Mouse (Mus musculus): Measurements from ENCODE around the gene Itih1. TPM values are rescaled to one million over a fixed set of nuclear protein-coding genes. Genes with fewer than 3 reads are reported as not detected.
A peak's percentile ranks its signal among the peaks of the same experiment; 100 is the strongest.

The Itih1 gene
- polyA plus RNA-seq, 1 experiment: 0.09 TPM

DNA sequence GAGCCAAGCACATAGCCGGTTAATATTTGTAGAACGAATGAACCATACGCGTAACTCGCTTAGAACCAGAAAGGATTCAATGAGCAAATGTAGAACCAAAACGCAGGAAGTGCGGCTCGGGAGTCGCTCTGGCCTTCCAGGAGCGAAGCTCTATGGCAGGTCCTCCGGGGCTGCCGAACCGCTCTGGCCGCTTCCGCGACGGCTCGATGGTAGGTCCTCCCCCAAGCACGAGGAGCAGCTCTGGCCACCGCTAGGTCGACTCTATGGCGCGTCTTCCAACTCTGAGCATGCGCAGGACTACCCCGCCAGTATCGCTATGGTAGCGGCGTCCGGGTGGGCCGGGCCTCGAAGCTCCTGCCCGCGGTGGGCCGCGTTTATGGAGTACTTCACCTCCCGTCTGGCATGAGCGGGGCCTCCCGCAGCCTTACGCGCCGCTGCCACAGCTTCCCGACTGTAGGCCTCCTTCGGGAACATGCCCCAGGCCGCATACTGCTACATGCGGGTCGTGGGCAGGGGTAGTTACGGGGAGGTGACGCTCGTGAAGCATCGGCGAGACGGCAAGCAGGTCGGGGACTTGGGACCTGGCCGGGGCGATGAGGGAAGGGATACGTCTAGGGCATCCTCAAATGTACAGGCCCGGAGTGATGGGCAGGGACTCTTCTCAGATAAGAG, 8.2 kb upstream of the Itih1 start, which contains the start of gene Nek4:
TSS of gene Nek4 (plus strand) at position 224 of the 672 bp plus-strand sequence.
- peak; percentile 96 for DNase-seq
- H3K4me3 ChIP-seq (ENCODE audit: control insufficient read depth, insufficient read depth, low read length): peak within 1 kb of the TSS; percentile 70
- under 1% methylated on average over 57 of the region's 57 CpGs for WGBS
- TF ChIP-seq POLR2A (IDR thresholded peaks at IDR 0.05; ENCODE audit: control insufficient read depth, extremely low read depth, insufficient read depth, low read length, poor library complexity) (peak; percentile 42; the same call in 1 of the 2 replicates), CTCF (IDR thresholded peaks at IDR 0.05; ENCODE audit: borderline replicate concordance, control insufficient read depth, extremely low read depth, insufficient read depth, low read length, poor library complexity) (peak; percentile 60; the same call in 1 of the 2 replicates)
- peaks cover 2% of the 10 kb centered on the region for H3K4me1 ChIP-seq (replicated peaks; ENCODE audit: control insufficient read depth, insufficient read depth, low read length)
- no peaks in the 10 kb centered on the region for H3K27me3 ChIP-seq (ENCODE audit: control insufficient read depth, insufficient read depth, low read length)
- no peaks in the 10 kb centered on the region for H3K36me3 ChIP-seq (ENCODE audit: control insufficient read depth, insufficient read depth, low read length)
- no peak within 1 kb of the TSS for H3K27ac ChIP-seq (ENCODE audit: control insufficient read depth, insufficient read depth, low read length)

DNA sequence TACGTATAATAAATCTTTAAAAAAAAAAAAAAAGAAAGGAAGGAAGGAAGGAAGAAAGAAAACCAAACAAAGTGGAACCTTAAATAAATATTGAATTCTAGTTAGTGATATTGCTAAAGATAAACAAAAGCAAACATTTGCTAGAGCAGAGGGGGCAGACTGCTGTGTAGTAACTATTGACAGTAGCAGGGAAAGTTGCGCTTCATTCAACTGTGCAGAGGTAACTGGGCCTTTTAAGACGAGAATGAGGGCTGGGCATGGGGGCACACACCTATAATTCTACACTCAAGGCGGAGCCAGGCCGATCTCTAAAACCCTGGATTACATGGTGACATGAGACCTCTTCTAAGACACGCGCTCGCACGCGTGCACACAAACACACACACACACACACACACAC, 6.9 kb upstream of the Itih1 start:
- no peaks in the 10 kb centered on the region for H3K27me3 ChIP-seq (ENCODE audit: control insufficient read depth, insufficient read depth, low read length)
- no peak overlapping the region for H3K27ac ChIP-seq (ENCODE audit: control insufficient read depth, insufficient read depth, low read length)
- no peak overlapping the region for H3K4me3 ChIP-seq (ENCODE audit: control insufficient read depth, insufficient read depth, low read length)
- no peaks in the 10 kb centered on the region for H3K36me3 ChIP-seq (ENCODE audit: control insufficient read depth, insufficient read depth, low read length)
- DNase-seq: no peak
- 98% methylated on average over 10 of the region's 10 CpGs for WGBS
- TF ChIP-seq CTCF (IDR thresholded peaks at IDR 0.05; ENCODE audit: borderline replicate concordance, control insufficient read depth, extremely low read depth, insufficient read depth, low read length, poor library complexity): no peak
- TF ChIP-seq POLR2A (IDR thresholded peaks at IDR 0.05; ENCODE audit: control insufficient read depth, extremely low read depth, insufficient read depth, low read length, poor library complexity): no peak
- peaks cover 2% of the 10 kb centered on the region for H3K4me1 ChIP-seq (replicated peaks; ENCODE audit: control insufficient read depth, insufficient read depth, low read length)

DNA sequence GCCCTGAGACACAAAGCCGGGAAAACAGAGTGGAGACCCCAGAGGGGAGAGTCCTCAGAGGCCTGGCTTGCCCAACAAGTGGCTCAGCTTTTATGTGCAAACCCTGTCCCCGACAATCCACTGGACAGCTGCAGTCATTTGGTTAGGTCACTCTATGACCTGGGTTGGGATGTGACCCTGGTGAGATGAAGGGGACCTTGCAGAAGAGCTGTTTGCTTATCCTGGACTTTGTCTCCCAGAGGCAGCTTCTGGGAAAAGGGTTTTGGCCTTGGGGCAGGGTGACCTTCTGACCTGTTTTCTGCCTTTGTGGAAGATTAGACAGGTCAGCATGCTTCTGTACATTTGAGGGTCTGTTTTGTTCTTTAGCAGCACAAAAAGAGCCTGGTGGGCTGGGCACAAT, 1.7 kb upstream of the Itih1 start:
- 98% methylated on average over 2 of the region's 2 CpGs for WGBS
- no peaks in the 10 kb centered on the region for H3K4me1 ChIP-seq (replicated peaks; ENCODE audit: control insufficient read depth, insufficient read depth, low read length)
- no peak for DNase-seq
- no peak overlapping the region for H3K4me3 ChIP-seq (ENCODE audit: control insufficient read depth, insufficient read depth, low read length)
- H3K27ac ChIP-seq (ENCODE audit: control insufficient read depth, insufficient read depth, low read length): no peak overlapping the region
- H3K27me3 ChIP-seq (ENCODE audit: control insufficient read depth, insufficient read depth, low read length): no peaks in the 10 kb centered on the region
- no peak for TF ChIP-seq POLR2A (IDR thresholded peaks at IDR 0.05; ENCODE audit: control insufficient read depth, extremely low read depth, insufficient read depth, low read length, poor library complexity)
- no peak for TF ChIP-seq CTCF (IDR thresholded peaks at IDR 0.05; ENCODE audit: borderline replicate concordance, control insufficient read depth, extremely low read depth, insufficient read depth, low read length, poor library complexity)
- H3K36me3 ChIP-seq (ENCODE audit: control insufficient read depth, insufficient read depth, low read length): no peaks in the 10 kb centered on the region

DNA sequence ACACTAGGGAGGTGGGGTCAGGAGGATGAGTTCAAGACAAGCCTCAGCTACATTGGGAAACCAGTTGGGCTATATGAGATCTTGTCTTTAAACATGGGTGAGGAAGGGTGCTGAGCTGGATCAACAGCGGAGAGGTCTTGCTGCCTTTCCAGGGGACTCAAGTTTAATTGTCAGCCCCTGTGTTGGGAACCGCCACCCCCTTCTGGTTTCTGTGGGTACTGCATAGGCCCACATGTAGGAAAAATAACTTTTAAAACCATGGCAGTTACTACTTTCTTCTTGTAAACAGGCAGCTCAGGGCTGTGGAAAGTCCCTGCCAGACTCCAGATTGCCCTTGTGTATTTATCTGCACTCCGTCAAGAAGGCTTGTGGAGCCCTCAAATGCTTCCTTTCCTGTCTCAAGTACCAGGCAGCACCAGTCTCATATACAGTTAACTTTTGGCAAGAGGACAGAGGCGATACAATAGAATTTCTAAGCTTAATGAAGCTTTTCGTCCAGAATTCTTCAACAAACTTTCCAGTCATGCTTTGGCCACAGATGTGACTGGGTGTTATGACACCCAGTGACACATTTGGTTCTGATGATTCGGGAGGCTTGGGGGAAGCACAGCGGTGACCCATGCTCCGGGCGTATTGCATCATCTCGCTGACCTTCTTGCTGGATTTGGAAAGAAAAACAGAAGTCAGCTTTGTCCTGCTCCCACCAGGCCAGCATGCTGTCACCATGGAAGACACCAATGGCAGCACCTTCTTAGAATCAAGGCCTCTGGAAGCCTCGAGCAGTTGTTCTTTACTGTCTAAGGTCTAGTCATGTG, 978 bp upstream of the Itih1 start:
- H3K36me3 ChIP-seq (ENCODE audit: control insufficient read depth, insufficient read depth, low read length): no peaks in the 10 kb centered on the region
- H3K27me3 ChIP-seq (ENCODE audit: control insufficient read depth, insufficient read depth, low read length): no peaks in the 10 kb centered on the region
- DNase-seq: peak; percentile 53
- no peak for TF ChIP-seq POLR2A (IDR thresholded peaks at IDR 0.05; ENCODE audit: control insufficient read depth, extremely low read depth, insufficient read depth, low read length, poor library complexity)
- no peak for TF ChIP-seq CTCF (IDR thresholded peaks at IDR 0.05; ENCODE audit: borderline replicate concordance, control insufficient read depth, extremely low read depth, insufficient read depth, low read length, poor library complexity)
- WGBS: 79% methylated on average over 11 of the region's 11 CpGs
- H3K4me1 ChIP-seq (replicated peaks; ENCODE audit: control insufficient read depth, insufficient read depth, low read length): no peaks in the 10 kb centered on the region
- no peak overlapping the region for H3K27ac ChIP-seq (ENCODE audit: control insufficient read depth, insufficient read depth, low read length)
- H3K4me3 ChIP-seq (ENCODE audit: control insufficient read depth, insufficient read depth, low read length): no peak overlapping the region

DNA sequence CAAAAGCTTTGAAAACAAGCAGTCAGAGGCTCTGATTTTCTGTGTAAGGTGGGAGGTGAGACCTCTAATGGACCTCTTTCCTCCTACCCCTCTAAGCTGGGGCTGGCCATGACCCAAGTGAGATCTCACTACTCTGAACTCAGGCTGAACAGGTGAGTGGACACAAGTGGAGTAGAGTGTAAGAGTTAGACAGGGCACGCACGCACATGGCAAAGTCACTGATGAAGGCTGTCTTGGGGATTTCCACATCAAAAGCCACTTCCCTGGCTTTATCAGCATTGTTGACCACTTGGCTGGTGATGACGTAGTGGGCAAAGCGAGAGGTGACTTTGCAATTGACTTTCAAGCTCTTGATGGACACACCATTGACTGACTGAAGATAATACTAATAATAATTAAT, 835 bp downstream of the Itih1 start:
- TF ChIP-seq CTCF (IDR thresholded peaks at IDR 0.05; ENCODE audit: borderline replicate concordance, control insufficient read depth, extremely low read depth, insufficient read depth, low read length, poor library complexity) (no peak), POLR2A (IDR thresholded peaks at IDR 0.05; ENCODE audit: control insufficient read depth, extremely low read depth, insufficient read depth, low read length, poor library complexity) (no peak)
- H3K27me3 ChIP-seq (ENCODE audit: control insufficient read depth, insufficient read depth, low read length): no peaks in the 10 kb centered on the region
- no peak for DNase-seq
- no peaks in the 10 kb centered on the region for H3K36me3 ChIP-seq (ENCODE audit: control insufficient read depth, insufficient read depth, low read length)
- H3K4me3 ChIP-seq (ENCODE audit: control insufficient read depth, insufficient read depth, low read length): no peak overlapping the region
- 94% methylated on average over 4 of the region's 4 CpGs for WGBS
- no peak overlapping the region for H3K27ac ChIP-seq (ENCODE audit: control insufficient read depth, insufficient read depth, low read length)
- no peaks in the 10 kb centered on the region for H3K4me1 ChIP-seq (replicated peaks; ENCODE audit: control insufficient read depth, insufficient read depth, low read length)

DNA sequence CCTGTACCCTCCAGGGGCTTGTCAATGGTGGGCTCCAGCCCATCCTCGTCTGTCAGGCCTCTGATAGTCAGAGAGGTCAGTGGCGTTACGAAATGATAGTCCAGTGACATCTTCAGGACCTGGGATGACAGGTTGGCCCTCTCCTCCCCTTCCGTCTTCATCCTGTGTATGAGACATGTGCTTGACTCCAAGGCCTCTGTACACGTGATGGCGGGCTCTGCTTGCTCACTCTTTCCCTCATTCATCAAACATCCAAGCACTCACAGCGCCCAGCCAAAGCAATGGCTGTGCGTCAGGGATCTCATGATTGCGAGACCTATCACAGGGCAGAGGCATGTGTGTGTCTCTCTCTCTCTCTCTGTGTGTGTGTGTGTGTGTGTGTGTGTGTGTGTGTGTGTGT, 9.7 kb downstream of the Itih1 start:
- TF ChIP-seq CTCF (IDR thresholded peaks at IDR 0.05; ENCODE audit: borderline replicate concordance, control insufficient read depth, extremely low read depth, insufficient read depth, low read length, poor library complexity) (no peak), POLR2A (IDR thresholded peaks at IDR 0.05; ENCODE audit: control insufficient read depth, extremely low read depth, insufficient read depth, low read length, poor library complexity) (no peak)
- no peaks in the 10 kb centered on the region for H3K4me1 ChIP-seq (replicated peaks; ENCODE audit: control insufficient read depth, insufficient read depth, low read length)
- WGBS: 94% methylated on average over 9 of the region's 9 CpGs
- H3K36me3 ChIP-seq (ENCODE audit: control insufficient read depth, insufficient read depth, low read length): no peaks in the 10 kb centered on the region
- no peak overlapping the region for H3K4me3 ChIP-seq (ENCODE audit: control insufficient read depth, insufficient read depth, low read length)
- H3K27me3 ChIP-seq (ENCODE audit: control insufficient read depth, insufficient read depth, low read length): no peaks in the 10 kb centered on the region
- no peak for DNase-seq
- no peak overlapping the region for H3K27ac ChIP-seq (ENCODE audit: control insufficient read depth, insufficient read depth, low read length)

Measured in thymus, adult 2 months (tissue).